Mouse (Mus musculus) brown adipose tissue, adult 24 weeks (tissue): ENCODE measurements around the gene Larp1b. TPM values are rescaled to one million over a fixed set of nuclear protein-coding genes. Genes with fewer than 3 reads are reported as not detected.

Source experiments
- H3K27ac ChIP-seq: fragments of 200-500 bp; replicated peaks from 2 replicates; pipeline ENCODE4 v1.5.1; 2012; ENCODE audit warnings: low read depth, mild to moderate bottlenecking, low read length
- H3K4me1 ChIP-seq: fragments of 200-500 bp; 2 replicates; pipeline ENCODE4 v1.6.1; 2012; ENCODE audit warnings: low read length, mixed read lengths; ENCODE audit not compliant: control insufficient read depth, insufficient read depth, insufficient read length
- H3K4me3 ChIP-seq: fragments of 200-500 bp; 2 replicates; pipeline ENCODE4 v1.5.1; 2012; ENCODE audit warnings: low read depth, mild to moderate bottlenecking, low read length, moderate library complexity; ENCODE audit not compliant: insufficient read depth
- polyA plus RNA-seq: library from polyadenylated mRNA; stranded (reverse); fragments of >200 nt; gene quantifications from 2 replicates; pipeline ENCODE4 v1.2.4, GENCODE M21; 2012; ENCODE audit not compliant: missing spikeins, insufficient read depth, insufficient read length

Larp1b gene
- polyA plus RNA-seq, 1 experiment, result 44.0 TPM

DNA sequence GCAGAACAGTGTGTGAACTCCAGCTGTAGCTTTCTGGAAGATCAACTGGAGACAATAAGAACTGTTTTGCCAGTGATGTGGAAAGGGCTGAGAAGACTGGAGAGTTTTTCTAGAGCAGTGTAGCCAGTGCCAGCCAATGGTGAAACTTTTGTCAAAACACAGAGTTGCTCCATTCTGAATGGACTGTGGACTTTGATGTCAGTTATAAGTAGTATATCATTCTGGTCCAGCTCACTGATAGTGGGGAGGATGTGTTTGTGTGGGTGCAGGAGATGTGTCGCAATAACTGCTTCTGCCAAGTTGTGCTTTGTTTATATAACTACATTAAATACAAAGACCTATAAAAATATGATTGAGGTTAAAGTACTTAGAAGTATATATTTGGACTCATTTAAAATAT lies 45.5 kb downstream of the Larp1b start:
- no peak overlapping the region for H3K27ac ChIP-seq
- no peak overlapping the region for H3K4me3 ChIP-seq
- no peaks in the 10 kb centered on the region for H3K4me1 ChIP-seq

DNA sequence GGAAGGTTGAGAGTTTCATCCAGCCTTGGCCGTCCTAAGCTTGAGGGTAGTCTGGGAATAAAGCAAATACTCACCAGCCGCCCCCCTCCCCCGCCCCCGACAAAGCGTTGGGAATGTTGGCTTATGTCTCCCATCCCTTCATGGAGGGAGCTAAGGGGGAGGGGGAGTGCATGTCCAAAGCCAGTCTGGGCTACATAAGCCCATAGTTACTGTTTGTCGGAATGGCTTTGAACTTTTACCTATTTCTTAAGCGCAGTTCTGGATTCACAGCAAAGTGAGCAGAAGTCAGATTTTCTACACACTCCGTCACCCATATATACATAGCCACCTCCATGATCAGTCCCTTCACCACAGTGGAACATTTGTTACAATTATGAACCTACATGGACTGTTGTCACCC lies 59.7 kb downstream of the Larp1b start:
- H3K4me3 ChIP-seq, result no peak overlapping the region
- H3K27ac ChIP-seq, result no peak overlapping the region
- H3K4me1 ChIP-seq, result no peaks in the 10 kb centered on the region

DNA sequence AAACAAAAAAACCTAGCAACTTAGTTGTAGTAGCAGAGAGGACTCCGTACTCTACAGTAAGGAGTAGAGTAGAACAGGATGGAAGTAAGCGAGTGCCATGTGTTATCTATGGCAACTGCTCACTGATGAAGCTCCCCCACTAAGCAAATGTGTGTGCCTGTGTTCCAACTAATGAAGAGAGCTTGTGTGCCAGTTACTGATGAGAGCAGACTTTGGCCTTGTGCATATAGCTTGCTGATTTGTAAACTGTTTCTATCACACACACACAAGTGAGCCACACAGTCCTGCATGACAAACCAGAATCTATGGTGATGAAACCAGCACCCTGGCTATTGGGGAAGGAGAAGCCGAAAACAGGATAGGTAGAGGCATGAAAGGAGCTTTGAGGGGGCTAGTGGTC lies 60.4 kb downstream of the Larp1b start:
- no peaks in the 10 kb centered on the region for H3K4me1 ChIP-seq
- no peak overlapping the region for H3K27ac ChIP-seq
- no peak overlapping the region for H3K4me3 ChIP-seq

DNA sequence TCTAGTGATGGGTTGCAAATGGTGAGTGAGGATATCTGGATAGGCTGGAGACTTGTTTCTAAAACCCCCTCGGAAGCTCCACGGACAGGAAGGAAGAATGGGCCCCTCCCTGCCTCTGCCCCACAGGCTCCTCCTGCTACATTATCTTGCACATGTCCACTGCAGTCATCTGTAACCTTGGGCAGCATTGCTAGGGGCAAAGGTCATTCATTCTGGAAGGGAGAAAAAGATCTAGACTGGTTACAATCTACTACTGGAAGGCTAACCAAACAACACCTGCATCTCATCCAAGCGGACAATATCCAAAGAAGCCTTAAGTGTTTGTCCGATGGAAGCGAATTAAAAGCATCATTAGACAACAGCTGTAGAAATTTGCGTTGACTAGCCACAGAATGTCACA lies 61.1 kb downstream of the Larp1b start:
- Histone ChIP-seq H3K4me1 (no peaks in the 10 kb centered on the region), H3K4me3 (no peak overlapping the region), H3K27ac (no peak overlapping the region)

DNA sequence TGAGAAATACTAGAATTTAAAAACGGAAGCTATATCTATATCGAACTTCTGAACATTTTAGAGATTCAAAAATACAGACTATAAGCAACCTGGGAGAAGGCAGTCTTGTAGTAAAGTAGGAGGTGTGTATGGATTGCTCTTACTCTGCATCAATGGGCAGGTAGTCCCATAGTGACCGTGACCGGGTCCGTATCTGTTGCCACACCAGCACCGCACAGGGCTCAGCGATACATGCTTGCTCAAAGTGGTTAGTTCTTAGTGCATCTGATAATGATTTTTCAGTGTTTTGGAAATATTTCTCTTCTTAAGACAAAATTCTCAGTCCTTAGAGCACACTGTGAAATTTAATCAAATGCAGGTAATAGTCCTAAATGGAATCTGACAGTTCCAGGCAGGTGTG lies 62.8 kb downstream of the Larp1b start:
- no peak overlapping the region for H3K4me3 ChIP-seq
- H3K4me1 ChIP-seq, result no peaks in the 10 kb centered on the region
- H3K27ac ChIP-seq, result no peak overlapping the region

DNA sequence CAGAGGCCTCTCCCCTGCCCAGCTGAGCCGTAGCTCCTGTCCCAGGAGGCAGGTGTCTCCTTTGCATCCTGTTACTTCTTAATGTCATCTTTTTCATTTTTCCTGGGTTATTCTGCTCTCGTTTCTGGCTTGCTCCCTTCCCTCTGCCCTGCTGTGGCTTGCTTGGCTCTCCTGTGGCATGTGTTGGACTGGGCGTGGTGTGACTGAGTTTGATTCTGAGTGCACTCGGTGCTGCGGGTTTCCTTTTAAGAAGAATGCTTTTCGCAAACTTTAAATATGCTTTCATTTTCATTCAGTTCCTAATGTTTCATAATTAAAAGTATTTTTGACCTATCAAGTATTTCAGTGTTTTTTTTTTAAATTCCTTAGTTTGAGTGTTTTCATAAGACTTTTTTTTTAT lies 65.3 kb downstream of the Larp1b start:
- Histone ChIP-seq H3K4me1 (no peaks in the 10 kb centered on the region), H3K27ac (no peak overlapping the region), H3K4me3 (no peak overlapping the region)

DNA sequence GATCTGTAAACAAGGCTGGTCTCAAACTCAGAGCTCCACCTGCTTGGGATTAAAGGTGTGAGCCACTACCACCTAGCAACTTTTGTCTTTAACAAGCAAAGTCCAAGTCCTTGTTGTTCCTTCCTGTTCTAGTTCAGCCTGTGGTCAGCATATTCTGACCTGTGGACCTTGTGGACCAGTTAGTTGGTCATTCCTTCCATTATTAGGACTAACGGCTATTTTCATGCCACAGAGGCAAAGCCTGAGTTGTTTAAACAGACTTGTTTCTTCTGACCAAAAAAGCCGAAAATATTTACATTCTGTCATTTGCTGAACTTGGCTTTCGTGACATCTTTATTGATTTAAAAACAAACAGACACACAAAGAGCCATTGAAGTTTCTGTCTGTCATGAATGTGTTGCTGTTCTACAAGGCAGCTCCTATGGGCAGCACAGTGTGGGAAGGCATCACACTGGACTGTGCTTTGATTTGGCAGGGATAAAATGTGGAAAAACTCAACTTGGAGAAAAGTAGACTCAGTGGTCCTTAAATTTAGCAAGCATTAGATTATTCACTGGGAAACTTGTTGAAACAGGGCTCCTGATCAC lies 68.5 kb downstream of the Larp1b start:
- H3K4me1 ChIP-seq, result no peaks in the 10 kb centered on the region
- H3K27ac ChIP-seq, result no peak overlapping the region
- no peak overlapping the region for H3K4me3 ChIP-seq

DNA sequence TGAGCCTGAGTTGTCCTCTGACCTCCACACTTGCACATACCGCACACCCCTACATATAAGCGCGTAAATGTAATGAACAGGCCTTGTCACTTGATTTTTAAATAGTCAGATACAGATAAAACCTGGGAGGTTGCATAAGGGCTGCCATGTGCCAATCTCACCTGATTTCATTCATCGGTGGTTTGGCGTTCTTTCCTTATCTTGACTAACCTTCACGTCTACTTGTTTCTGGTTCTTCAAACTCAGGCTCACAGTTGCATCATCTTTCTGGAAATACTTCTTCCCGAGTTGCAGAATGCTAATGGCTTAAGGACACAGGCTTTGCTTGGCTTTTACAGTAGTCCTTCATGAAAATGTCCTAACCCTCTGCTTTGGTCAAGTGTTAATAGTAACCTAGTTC lies 71.1 kb downstream of the Larp1b start:
- no peak overlapping the region for H3K4me3 ChIP-seq
- H3K4me1 ChIP-seq, result no peaks in the 10 kb centered on the region
- no peak overlapping the region for H3K27ac ChIP-seq

DNA sequence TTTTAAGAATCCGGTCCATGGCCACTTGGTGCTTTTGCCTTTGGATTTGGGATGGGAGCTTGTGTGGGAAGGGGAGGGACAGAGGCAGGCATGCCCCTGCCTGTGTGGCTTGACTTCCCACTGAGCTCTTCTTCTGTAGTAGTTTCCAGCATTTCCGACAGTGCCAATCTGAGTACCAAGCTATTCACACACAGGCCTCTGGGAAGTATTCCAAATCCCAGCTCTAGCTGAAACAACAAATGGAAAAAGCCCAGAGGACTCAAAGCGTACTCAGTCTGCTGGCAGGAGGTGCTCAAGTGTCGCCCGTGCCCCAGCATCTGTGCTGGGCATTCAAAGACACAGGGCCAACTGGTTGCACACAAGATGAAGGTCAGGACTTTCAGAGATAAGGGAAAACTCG lies 72.4 kb downstream of the Larp1b start:
- H3K4me1 ChIP-seq, result no peaks in the 10 kb centered on the region
- no peak overlapping the region for H3K27ac ChIP-seq
- H3K4me3 ChIP-seq, result no peak overlapping the region

DNA sequence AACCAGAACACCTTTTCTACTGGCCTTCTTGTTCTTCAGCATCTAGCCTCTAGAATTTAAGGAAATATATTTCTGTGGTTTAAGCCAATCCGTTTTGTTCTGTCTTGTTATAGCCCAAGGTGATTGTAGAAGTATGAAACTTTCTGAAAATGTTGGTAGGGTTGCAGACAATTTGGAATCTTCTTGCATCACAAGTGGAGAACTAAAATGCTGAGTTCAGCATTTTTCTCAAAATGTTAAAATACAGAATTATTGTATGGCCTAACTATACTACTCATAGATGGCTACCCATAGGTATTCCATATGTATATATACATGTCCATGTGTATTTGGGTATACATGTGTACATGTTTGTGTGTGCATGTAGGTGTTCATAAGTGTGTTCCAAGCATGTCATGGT lies 81.1 kb downstream of the Larp1b start:
- Histone ChIP-seq H3K4me3 (no peak overlapping the region), H3K27ac (no peak overlapping the region), H3K4me1 (no peaks in the 10 kb centered on the region)

DNA sequence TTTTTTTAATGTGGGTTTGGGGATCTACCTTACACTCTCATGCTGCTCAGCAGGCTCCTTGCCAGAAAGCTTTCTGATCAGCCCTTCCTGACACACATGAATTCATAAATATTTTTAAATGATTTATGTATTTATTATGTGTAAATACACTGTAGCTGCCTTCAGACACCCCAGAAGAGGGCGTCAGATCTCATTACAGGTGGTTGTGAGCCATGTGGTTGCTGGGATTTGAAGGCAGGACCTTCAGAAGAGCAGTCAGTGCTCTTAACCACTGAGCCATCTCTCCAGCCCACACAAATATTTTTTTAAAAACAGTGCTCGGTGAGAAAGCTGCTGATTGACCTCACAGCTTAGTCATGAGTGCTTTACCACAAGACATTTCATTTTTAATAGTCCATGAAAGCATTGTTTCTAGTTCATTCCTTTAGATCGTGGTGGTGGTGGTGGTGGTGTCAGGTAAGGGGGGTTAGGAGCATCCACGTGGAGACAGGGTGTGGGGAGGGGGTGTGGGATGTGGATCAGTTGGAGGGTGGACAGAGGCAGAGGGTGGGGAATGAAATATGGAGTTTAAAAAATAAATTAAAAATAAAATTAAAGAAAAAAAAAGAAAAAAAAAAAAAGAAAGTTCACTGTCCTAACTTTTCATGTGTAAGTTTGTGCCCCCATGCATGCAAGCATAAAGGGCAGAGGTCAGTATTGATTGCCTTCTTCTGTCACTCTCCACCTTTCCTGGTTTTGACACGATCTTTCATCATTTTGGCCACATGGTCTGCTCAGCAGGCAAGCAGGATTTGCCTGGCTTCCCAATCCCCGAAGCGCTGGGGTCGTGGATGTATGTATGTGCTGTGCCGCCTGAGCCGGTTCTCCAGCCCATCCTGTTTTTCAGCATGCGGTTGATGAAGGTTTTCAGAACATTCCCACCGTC lies 81.9 kb downstream of the Larp1b start:
- Histone ChIP-seq H3K4me1 (no peaks in the 10 kb centered on the region), H3K4me3 (no peak overlapping the region), H3K27ac (no peak overlapping the region)

DNA sequence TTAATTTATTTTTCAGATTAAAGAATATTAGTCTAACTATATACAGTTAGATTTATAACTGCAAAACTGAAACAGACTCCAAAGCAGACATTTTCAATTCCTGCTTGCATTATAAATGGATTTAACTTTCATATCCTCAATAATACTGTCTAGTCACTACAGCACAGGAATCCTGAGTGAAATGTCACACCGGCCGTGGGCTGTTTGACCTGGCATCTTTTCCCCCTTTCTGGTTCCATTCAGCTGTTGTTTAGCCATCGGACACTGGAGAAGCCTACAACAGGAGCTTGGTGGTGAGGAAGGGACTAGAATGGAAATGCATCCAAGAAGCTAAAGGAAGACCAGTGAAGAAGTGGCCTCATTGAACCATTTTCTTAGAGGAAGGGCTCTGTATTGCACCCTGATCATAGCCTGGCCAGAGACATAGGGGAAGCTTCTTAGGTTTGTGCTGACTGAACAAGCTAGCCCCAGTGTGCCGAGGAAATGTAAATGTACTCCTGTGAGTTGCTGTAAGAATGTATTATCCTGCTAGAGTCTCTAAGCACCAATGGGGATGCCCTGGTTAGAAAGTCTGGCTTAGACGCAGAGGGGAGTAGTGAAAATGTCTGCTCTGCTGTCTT lies 88.8 kb downstream of the Larp1b start:
- H3K27ac ChIP-seq, result no peak overlapping the region
- H3K4me3 ChIP-seq, result no peak overlapping the region
- no peaks in the 10 kb centered on the region for H3K4me1 ChIP-seq

DNA sequence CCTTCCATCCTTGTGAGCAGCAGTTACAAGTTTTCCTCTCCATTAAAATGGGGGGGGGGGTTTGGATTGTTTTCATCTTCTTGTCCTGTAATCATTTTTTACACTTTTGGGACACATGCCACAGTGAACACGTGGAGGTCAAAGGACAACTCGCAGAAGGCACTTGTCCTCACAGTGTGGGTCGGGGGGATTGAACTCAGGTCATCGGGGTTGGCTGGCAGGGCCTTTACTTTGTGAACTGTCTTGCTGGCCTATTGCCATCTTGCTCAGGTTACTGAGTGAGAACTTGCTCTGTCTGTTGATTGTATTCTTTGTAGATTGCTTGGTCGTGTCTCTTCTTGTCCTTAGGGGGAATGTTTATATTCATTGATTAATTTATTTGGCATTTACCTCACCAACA lies 91.6 kb downstream of the Larp1b start:
- Histone ChIP-seq H3K4me3 (no peak overlapping the region), H3K4me1 (no peaks in the 10 kb centered on the region), H3K27ac (no peak overlapping the region)

DNA sequence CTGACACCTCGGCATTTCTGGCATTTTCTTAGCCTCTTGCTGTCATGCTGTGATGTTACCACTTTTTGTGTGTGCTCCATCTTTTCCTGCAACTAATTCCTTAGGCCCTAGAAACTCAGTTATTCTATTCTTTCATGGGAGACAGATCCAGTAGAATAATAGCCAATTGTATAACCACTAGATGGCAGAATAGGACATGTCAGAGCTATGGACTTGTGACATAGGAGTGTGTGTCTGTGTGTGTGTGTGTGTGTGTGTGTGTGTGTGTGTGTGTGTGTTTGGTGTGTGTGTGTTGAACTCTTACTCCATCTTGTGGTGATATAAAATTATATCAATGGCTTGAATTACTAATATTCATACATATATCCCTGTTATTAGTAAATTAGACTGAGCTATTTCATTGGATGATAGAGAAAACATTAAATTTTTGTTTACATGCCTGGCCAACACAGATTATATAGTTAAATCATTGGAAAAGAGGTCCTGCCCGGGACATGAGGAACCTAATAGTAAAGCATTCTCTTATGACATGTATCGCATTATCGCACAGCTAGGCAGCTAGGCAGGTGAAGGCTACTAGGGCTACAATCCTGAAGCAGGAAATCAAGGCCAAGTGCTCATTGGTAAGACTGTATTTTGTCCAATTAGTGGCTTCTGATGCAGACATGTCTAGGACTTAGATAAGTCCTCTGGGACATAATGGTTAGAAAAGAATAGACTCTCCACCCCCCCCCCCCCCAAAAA lies 92.7 kb downstream of the Larp1b start:
- H3K27ac ChIP-seq, result no peak overlapping the region
- no peak overlapping the region for H3K4me3 ChIP-seq
- no peaks in the 10 kb centered on the region for H3K4me1 ChIP-seq

DNA sequence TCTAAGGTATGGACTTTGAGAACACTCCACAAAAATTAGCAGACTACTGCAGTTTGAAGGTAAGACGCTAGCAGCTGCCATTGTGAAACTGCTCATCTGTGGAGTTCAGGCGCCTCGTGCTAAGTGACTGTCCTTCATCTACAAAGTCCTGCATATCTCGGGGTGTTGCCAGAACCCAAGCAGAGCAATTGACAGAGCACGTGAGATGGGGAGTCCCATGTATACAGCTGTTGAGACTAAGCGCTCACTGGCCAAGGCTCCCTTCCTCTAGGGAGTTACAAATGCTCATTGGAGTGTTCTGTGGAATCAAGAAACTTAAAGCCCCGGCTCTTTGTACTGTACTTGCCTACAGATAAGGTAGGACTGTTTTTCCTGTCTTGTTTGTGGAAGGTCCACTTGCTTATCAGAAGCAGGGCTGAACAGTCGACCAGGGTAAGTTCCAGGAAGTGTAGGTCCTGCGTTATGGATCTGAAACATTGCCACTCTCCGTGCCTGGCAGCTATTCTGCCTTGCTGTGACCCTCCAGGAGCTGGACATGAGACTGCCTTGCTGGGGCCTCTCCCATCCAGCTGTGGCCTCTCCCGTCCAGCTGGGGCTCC lies 94.2 kb downstream of the Larp1b start:
- Histone ChIP-seq H3K27ac (no peak overlapping the region), H3K4me1 (no peaks in the 10 kb centered on the region), H3K4me3 (no peak overlapping the region)
